Mouse (Mus musculus): ENCODE measurements at regions not wholly inside any gene's neighbourhood (a gene's known extent, or its start where the extent isn't known, plus 50 kb on each side); places are given as distances from the start of the nearest gene placed in this dataset.
A peak's percentile ranks its signal among the peaks of the same experiment; 100 is the strongest.

- H3K4me3 ChIP-seq (replicated peaks in 1 of 3; ENCODE audit: low read depth in 2 of 3, low read length in 2 of 3, poor library complexity in 1 of 3), result peak overlapping the region; percentile 18 to 62 (median 35)
- H3K27ac ChIP-seq (ENCODE audit: insufficient read depth, low read depth), result peak overlapping the region; percentile 99
- TF ChIP-seq CHD1 (IDR thresholded peaks at IDR 0.05; ENCODE audit: low read depth, low read length), result no peak
- 0 out of 2 replicates have a peak, but pooled peaks have one; percentile 23 for TF ChIP-seq TBP (conservative IDR thresholded peaks at IDR 0.05; ENCODE audit: low read depth, low read length)
- TF ChIP-seq PAX5 (IDR thresholded peaks at IDR 0.05; ENCODE audit: low read length), result no peak
- no peak for TF ChIP-seq CTCF (conservative IDR thresholded peaks at IDR 0.05 in 1 of 2, IDR thresholded peaks at IDR 0.05 in 1 of 2; ENCODE audit: low read depth in 2 of 2, low read length in 2 of 2)
- TF ChIP-seq EP300 (IDR thresholded peaks at IDR 0.05; ENCODE audit: low read length), result peak; percentile 52
- TF ChIP-seq MEF2A (IDR thresholded peaks at IDR 0.05; ENCODE audit: borderline replicate concordance, low read depth, low read length), result 0 out of 2 replicates have a peak, but pooled peaks have one; percentile 37
- no peak for TF ChIP-seq E2F4 (IDR thresholded peaks at IDR 0.05; ENCODE audit: insufficient replicate concordance, low read depth, low read length)
- TF ChIP-seq MAZ (IDR thresholded peaks at IDR 0.05; ENCODE audit: low read depth, low read length), result 0 out of 2 replicates have a peak, but pooled peaks have one; percentile 33
- 0 out of 2 replicates have a peak, but pooled peaks have one; percentile 18 for TF ChIP-seq ELF1 (IDR thresholded peaks at IDR 0.05; ENCODE audit: low read depth, low read length)
- TF ChIP-seq POLR2AphosphoS2 (IDR thresholded peaks at IDR 0.05; ENCODE audit: low read depth, low read length), result no peak; the same call in 1 of the 2 replicates
- TF ChIP-seq SIN3A (IDR thresholded peaks at IDR 0.05; ENCODE audit: low read length), result 0 out of 2 replicates have a peak, but pooled peaks have one; percentile 63
- no peak for TF ChIP-seq MYC (IDR thresholded peaks at IDR 0.05; ENCODE audit: low read depth, low read length)
These were observed 71.7 kb upstream of the Cdkn2b start for GRCm38 (mm10) chr4:89382434-89382976.

GRCm38 (mm10) chr4:89381763-89382162, 70.9 kb upstream of the Cdkn2b start:
- TF ChIP-seq EP300 (IDR thresholded peaks at IDR 0.05; ENCODE audit: low read length) (peak; percentile 89), USF2 (conservative IDR thresholded peaks at IDR 0.05; ENCODE audit: low read depth, low read length) (no peak), TCF12 (IDR thresholded peaks at IDR 0.05; ENCODE audit: low read depth, low read length) (peak; percentile 67), ELF1 (IDR thresholded peaks at IDR 0.05; ENCODE audit: low read depth, low read length) (peak; percentile 70), MYC (IDR thresholded peaks at IDR 0.05; ENCODE audit: low read depth, low read length) (peak; percentile 36), BHLHE40 (IDR thresholded peaks at IDR 0.05; ENCODE audit: low read depth, low read length) (peak; percentile 74), POLR2A (IDR thresholded peaks at IDR 0.05; ENCODE audit: low read depth, low read length) (peak; percentile 20), ZNF384 (IDR thresholded peaks at IDR 0.05; ENCODE audit: low read depth, low read length) (no peak), TBP (conservative IDR thresholded peaks at IDR 0.05; ENCODE audit: low read depth, low read length) (peak; percentile 73; the same call in 1 of the 2 replicates), ZMIZ1 (IDR thresholded peaks at IDR 0.05; ENCODE audit: low read depth, low read length) (no peak; the same call in 1 of the 2 replicates), MAZ (IDR thresholded peaks at IDR 0.05; ENCODE audit: low read depth, low read length) (no peak), HCFC1 (IDR thresholded peaks at IDR 0.05; ENCODE audit: low read depth, low read length) (no peak), JUND (conservative IDR thresholded peaks at IDR 0.05; ENCODE audit: low read depth, low read length) (0 out of 2 replicates have a peak, but pooled peaks have one; percentile 38), MEF2A (IDR thresholded peaks at IDR 0.05; ENCODE audit: borderline replicate concordance, low read depth, low read length) (peak; percentile 58; the same call in 1 of the 2 replicates), IRF4 (IDR thresholded peaks at IDR 0.05; ENCODE audit: low read depth, low read length) (peak; percentile 96), USF1 (IDR thresholded peaks at IDR 0.05; ENCODE audit: low read depth, low read length) (no peak), RAD21 (IDR thresholded peaks at IDR 0.05; ENCODE audit: low read depth, low read length) (no peak), POLR2AphosphoS2 (IDR thresholded peaks at IDR 0.05; ENCODE audit: low read depth, low read length) (peak; percentile 45; the same call in 1 of the 2 replicates), MAFK (IDR thresholded peaks at IDR 0.05; ENCODE audit: insufficient replicate concordance, low read length) (peak; percentile 19; the same call in 1 of the 2 replicates), ETS1 (conservative IDR thresholded peaks at IDR 0.05; ENCODE audit: low read depth, low read length) (peak; percentile 42; the same call in 1 of the 2 replicates)
- peaks cover 13 to 38% of the 10 kb centered on the region in 2 experiments for H3K36me3 ChIP-seq (replicated peaks in 1 of 2; ENCODE audit: control insufficient read depth in 1 of 2, insufficient read depth in 1 of 2, low read length in 1 of 2)
- peaks cover 46% of the 10 kb centered on the region for H3K79me2 ChIP-seq (replicated peaks; ENCODE audit: control insufficient read depth, extremely low read depth, insufficient read depth, poor library complexity, severe bottlenecking)
- peaks cover 20 to 66% of the 10 kb centered on the region in 2 experiments for H3K4me1 ChIP-seq (ENCODE audit: control insufficient read depth in 1 of 2, insufficient read depth in 2 of 2)
- peak overlapping the region; percentile 99 for H3K27ac ChIP-seq (ENCODE audit: insufficient read depth, low read depth)
- peak overlapping the region; percentile 52 to 75 (median 62) for H3K4me3 ChIP-seq (replicated peaks in 1 of 3; ENCODE audit: low read depth in 2 of 3, low read length in 2 of 3, poor library complexity in 1 of 3)
- dilution Hi-C loops (cut with MboI; ENCODE audit: extremely low pct_ligation_motif_present, extremely low pct_unique_long_range_greater_than_20kb, low sequenced_read_pairs) (no loop called here), in situ Hi-C loops (cut with MboI; ENCODE audit: low pct_ligation_motif_present, low pct_unique_long_range_greater_than_20kb, low sequenced_read_pairs) (no loop called here)
- no peaks in the 10 kb centered on the region for H3K9me3 ChIP-seq (replicated peaks; ENCODE audit: low read length)
- H3K9ac ChIP-seq (ENCODE audit: insufficient read depth, low read depth), result peak overlapping the region; percentile 96
- peak; percentile 67 for DNase-seq (ENCODE audit: extremely low read depth)
- H3K4me2 ChIP-seq (ENCODE audit: insufficient read depth, low read depth, poor library complexity, severe bottlenecking), result peak overlapping the region; percentile 95
- no peaks in the 10 kb centered on the region for H3K27me3 ChIP-seq (replicated peaks)

More at GRCm38 (mm10) chr4:89382434-89382976, 71.7 kb upstream of the Cdkn2b start:
- Histone ChIP-seq H3K9ac (ENCODE audit: insufficient read depth, low read depth) (peak overlapping the region; percentile 87), H3K27me3 (replicated peaks) (no peaks in the 10 kb centered on the region), H3K36me3 (replicated peaks in 1 of 2; ENCODE audit: control insufficient read depth in 1 of 2, insufficient read depth in 1 of 2, low read length in 1 of 2) (peaks cover 15 to 44% of the 10 kb centered on the region in 2 experiments), H3K4me1 (ENCODE audit: control insufficient read depth in 1 of 2, insufficient read depth in 2 of 2) (peaks cover 26 to 66% of the 10 kb centered on the region in 2 experiments), H3K79me2 (replicated peaks; ENCODE audit: control insufficient read depth, extremely low read depth, insufficient read depth, poor library complexity, severe bottlenecking) (peaks cover 46% of the 10 kb centered on the region), H3K4me2 (ENCODE audit: insufficient read depth, low read depth, poor library complexity, severe bottlenecking) (peak overlapping the region; percentile 95), H3K9me3 (replicated peaks; ENCODE audit: low read length) (no peaks in the 10 kb centered on the region)
- in situ Hi-C loops (cut with MboI; ENCODE audit: low pct_ligation_motif_present, low pct_unique_long_range_greater_than_20kb, low sequenced_read_pairs), result no loop called here
- no peak for DNase-seq (ENCODE audit: extremely low read depth)
- dilution Hi-C loops (cut with MboI; ENCODE audit: extremely low pct_ligation_motif_present, extremely low pct_unique_long_range_greater_than_20kb, low sequenced_read_pairs), result no loop called here
